Mouse (Mus musculus): ENCODE data around the gene Tbx5.

GRCm38 (mm10) chr5:119875421-119875820 is 43.0 kb downstream of the Tbx5 start:
- TF ChIP-seq GATA1 (IDR thresholded peaks at IDR 0.05; ENCODE audit: borderline replicate concordance, low read length) (no peak), FLI1 (IDR thresholded peaks at IDR 0.05; ENCODE audit: low read length) (no peak)
